Mouse (Mus musculus) spleen, adult 2 months (tissue): ENCODE data around the gene Mllt6.
"Not testable (repeated sequence)": the region's sequence is repeated elsewhere in the genome, so short reads cannot be mapped to it uniquely, and the experiment has no call there.

Experiments
- CTCF ChIP-seq: fragments of 200-500 bp; IDR thresholded peaks from 2 replicates; pipeline ENCODE4 v1.5.1; 2011; ENCODE audit warnings: mild to moderate bottlenecking, inconsistent platforms; ENCODE audit not compliant: insufficient read depth, insufficient read length, insufficient replicate concordance; ENCODE audit errors: extremely low read depth
- POLR2A ChIP-seq: fragments of 200-500 bp; IDR thresholded peaks from 2 replicates; pipeline ENCODE4 v1.6.1; 2011; ENCODE audit warnings: low read depth, low read length, inconsistent platforms

DNA sequence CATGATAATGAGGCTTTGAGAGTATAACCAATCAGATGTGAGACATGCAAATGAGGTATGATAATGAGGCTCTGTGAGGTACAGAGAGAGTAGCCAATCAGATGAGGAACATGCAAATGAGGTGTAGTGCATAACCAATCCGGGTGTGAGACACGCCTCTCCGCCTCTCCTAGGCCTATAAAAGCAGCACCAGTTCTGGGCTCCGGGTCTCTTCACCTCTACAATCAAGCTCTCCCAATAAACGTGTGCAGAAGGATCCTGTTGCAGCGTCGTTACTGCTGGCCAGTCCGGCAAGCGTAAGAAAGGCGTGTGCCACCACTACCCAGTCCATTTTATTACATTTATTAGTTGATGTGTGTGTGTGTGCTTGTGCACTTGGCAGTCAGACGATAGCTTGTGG, 9.8 kb upstream of the Mllt6 start:
- not testable (repeated sequence) for TF ChIP-seq CTCF, POLR2A
